Mouse (Mus musculus) C2C12 (cell line): ENCODE data around the gene Zfp184.

Experiments
- CEBPB ChIP-seq: IDR thresholded peaks from one replicate; pipeline ENCODE4 v1.6.1; 2011; ENCODE audit warnings: low read depth, mild to moderate bottlenecking, control low read depth, moderate library complexity
- CTCF ChIP-seq: IDR thresholded peaks from one replicate; pipeline ENCODE4 v1.5.1; 2011; ENCODE audit not compliant: control insufficient read depth, insufficient read depth, insufficient read length
- FOSL1 ChIP-seq: IDR thresholded peaks from one replicate; pipeline ENCODE4 v1.8.0; 2011; ENCODE audit warnings: mild to moderate bottlenecking, low read length; ENCODE audit not compliant: poor library complexity, insufficient read depth, severe bottlenecking
- MAX ChIP-seq: IDR thresholded peaks from one replicate; pipeline ENCODE4 v1.6.1; 2011; ENCODE audit warnings: mild to moderate bottlenecking, control low read depth
- MYOD1 ChIP-seq: IDR thresholded peaks from one replicate; pipeline ENCODE4 v1.6.1; 2011; ENCODE audit warnings: low read depth; ENCODE audit not compliant: control insufficient read depth, insufficient read length
- MYOG ChIP-seq: IDR thresholded peaks from one replicate; pipeline ENCODE4 v1.6.1; 2011; ENCODE audit not compliant: control insufficient read depth, insufficient read length; ENCODE audit errors: extremely low read depth
- USF1 ChIP-seq: IDR thresholded peaks from one replicate; pipeline ENCODE4 v1.6.1; 2011; ENCODE audit warnings: low read depth, mild to moderate bottlenecking, control low read depth, moderate library complexity

DNA sequence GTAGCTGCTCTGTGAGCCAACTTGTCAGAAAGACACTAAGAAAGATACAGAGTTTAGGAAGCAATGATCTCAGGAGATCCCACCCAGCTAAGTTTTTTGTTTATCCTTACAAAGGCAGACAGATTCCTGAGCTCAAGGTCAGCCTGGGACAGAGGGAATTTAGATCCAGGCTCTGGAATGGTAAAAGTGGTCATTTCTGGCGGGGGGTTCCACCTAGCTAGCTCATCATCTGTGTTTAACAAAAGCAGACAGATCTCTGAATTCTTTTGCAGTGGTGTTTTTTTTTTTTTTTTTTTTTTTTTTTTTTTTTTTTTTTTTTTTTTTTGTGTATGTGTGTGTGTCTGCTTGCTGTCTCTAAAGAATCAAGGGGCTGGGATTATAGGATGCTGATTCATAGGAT is 24.4 kb downstream of the Zfp184 start:
- TF ChIP-seq CTCF (no peak), MYOG (no peak), FOSL1 (no peak), MYOD1 (no peak), USF1 (no peak), CEBPB (no peak), MAX (no peak)
